Mouse (Mus musculus): ENCODE measurements around the gene Kcnk1.

Gene Kcnk1

DNA sequence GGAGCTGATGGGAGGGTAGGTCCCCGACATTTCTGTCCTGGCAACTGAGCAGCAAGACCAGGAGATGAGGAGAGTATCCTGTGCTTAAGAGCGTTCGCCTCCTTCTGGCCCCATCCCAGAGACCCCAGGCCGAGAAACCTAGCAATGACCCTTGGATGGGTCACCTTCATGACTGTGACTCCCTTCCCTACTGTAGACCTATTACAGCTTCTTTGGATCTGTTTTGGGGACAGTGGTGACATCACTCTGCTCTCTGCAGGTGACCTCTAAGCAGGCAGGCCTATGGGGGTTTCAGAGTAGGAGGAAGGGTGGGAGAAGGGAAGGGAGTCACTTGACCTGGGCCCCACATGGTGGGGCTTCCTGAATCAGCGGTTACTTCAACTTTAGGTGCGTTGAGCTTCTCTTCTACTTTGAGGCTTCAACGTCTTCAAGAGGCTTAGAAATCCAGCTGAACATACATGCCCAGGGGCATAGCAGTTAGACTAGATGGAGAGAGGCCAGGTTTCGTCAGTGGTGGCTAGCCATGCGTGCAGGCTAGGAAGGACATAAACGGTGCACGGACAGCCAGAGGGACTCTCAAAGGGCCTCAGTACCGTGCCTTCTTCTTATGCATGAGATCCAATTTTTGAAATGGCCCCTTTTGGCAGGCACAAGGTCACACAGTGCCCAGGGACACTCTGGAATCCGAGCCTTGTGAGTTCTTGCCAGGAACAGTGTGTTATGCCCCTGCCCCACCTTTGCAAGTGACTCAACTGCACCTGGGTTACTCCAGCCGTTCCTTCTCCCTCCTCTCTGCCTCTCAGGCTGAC lies 1.3 kb downstream of the Kcnk1 start:
- no peak for DNase-seq (ENCODE audit: extremely low spot score)

GRCm38 (mm10) chr8:125996980-125997379 lies 2.0 kb downstream of the Kcnk1 start:
- peak; percentile 11 for DNase-seq (ENCODE audit: extremely low spot score)

- DNase-seq (ENCODE audit: extremely low spot score), result no peak
Measured at GRCm38 (mm10) chr8:125997550-125997949, 2.6 kb downstream of the Kcnk1 start.

- DNase-seq (ENCODE audit: extremely low spot score), result no peak
Measured at GRCm38 (mm10) chr8:125999842-126000395, 4.9 kb downstream of the Kcnk1 start.

GRCm38 (mm10) chr8:126003546-126003945 lies 8.6 kb downstream of the Kcnk1 start:
- no peak for DNase-seq (ENCODE audit: extremely low spot score)

GRCm38 (mm10) chr8:126004953-126005352 lies 10.0 kb downstream of the Kcnk1 start:
- no peak for DNase-seq (ENCODE audit: extremely low spot score)

DNA sequence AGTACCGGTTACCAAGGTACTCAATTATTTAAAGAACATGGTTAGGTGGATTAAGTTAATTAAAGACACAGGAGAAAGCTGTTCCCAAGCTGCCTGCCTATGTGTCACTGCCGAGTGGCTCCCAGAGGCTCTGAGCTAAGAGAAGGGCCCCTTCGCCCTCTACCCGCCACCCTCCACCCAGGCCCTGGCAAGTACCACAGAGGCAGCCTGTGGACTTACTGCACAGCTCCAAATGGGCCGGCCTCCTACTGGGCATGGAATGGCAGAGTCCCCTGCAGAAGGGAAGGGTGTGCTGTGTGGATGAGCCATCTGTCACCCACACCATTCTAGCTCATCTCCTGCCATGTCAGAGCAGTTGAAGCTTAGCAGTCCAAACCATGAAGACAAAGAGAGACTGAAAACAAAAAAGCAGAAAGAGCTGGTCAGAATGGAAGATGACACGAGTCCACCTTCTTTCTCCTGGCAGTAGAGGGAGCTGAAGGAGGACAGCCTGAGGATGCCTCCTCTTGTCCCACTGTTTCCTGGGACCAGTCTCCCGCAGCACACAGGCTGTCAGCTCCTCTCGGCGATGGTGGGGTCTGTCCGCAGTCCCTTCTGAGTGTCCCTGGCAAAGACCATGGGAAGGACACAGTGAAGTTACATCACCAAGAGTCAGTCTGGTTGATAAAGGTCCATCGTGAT lies 11.5 kb downstream of the Kcnk1 start:
- DNase-seq (ENCODE audit: extremely low spot score), result no peak

DNA sequence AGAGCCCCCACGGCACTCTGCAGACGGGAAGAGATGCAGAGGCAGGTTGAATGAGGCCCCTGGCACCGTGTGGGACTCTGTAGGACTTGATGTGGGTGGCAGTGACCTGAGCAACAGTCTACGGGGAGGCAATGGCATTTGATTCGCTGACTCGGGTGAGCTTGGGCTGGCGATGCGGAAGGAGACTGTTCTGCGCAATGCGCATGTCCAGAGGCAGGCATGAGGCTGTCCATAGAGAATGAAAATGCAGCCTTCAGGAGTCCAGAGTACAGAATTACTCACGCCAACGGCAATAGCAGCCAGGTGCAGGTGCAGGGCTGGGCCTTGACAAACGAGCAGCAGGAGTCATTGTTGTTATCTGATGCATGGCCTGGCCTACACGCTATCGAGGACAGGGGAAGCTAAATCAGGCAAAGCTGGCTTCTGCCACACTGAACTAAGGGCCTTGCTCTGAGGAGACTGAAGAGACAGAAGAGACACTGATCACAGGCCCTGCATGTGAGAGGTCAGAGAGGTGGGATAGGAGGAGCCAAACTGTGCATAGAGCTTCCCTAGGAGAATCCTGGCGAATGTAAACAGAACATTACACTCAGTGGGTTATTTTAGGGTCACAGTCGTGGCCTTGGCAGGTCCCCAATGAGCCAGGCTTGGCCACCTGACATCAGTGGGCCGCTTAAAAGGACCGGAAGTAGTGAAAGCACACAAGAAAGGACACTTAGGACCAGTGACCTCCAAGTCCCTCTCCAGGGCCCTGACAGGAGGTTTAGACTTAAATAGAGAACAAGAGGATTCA lies 12.8 kb downstream of the Kcnk1 start:
- no peak for DNase-seq (ENCODE audit: extremely low spot score)

GRCm38 (mm10) chr8:126008945-126009344 lies 14.0 kb downstream of the Kcnk1 start:
- no peak for DNase-seq (ENCODE audit: extremely low spot score)

DNA sequence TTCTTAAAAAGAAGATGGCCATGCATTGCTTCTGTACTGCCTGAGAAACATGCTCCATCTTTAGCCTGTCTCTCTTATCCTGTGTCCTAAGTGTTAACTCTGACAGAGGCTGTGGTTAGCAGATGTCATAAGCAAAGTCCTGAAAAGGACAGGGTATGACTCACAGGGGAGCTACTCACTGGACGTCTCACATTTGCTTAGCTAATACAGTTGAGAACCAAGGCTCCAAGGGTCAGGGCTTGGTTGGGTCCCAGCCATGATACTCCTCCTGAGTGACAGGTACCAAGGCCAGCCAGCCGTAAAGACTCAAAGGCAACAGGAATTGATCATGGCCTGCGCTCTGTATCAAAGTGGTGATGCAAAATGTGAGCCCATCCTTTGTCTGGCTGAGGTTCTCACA lies 15.9 kb downstream of the Kcnk1 start:
- no peak for DNase-seq (ENCODE audit: extremely low spot score)

DNA sequence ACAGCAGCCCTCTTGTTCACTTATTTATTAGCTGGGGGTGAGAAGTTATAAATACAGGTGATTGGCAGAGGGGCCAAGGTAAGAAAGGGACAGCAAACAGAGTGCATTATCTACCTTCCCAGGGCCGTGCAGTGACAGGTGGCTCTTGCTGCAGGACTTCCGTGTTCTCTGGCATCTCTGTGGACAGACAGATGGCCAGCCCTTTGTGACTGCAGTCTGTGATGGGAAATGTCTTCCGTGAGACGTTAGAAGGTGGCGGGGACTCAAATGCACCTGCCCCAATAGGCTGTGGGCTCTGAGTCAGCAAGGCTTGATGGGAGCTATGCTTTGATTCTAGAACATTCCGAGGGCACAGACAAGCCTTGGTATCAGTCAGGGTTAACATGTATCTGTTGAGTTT lies 17.4 kb downstream of the Kcnk1 start:
- DNase-seq (ENCODE audit: extremely low spot score), result no peak

- DNase-seq (ENCODE audit: extremely low spot score), result no peak
Measured at GRCm38 (mm10) chr8:126013646-126014045, 18.7 kb downstream of the Kcnk1 start.

GRCm38 (mm10) chr8:126021932-126022331 lies 27.0 kb downstream of the Kcnk1 start:
- DNase-seq (ENCODE audit: extremely low spot score), result no peak

DNA sequence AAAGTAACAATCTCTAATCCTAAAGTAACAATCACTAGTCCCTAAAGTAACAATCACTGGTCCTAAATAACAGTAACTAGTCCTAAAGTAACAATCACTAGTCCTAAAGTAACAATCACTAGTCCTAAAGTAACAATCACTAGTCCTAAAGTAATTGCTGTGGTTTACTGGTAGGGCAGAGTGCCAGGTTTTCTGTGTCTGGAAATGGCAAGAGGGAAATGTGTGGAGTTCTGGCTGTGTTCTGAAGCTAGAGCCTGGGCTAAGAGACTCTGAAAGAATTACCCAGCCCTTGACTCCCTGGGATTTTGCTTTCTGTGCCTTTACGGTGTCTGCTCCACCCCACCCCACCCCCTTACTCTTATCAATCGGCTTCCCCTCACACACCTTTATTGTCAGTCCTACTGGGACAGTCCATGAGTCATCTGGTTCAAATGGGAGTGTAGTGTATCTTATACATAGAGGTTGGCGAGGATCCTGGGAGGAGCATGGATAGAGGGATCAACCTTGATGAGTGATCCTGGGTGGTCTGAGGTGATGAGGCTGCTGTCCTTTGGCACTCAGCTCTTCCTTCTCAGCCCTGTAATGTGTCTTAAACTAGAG lies 28.8 kb downstream of the Kcnk1 start:
- no peak for DNase-seq (ENCODE audit: extremely low spot score)

GRCm38 (mm10) chr8:126024891-126025290 lies 29.9 kb downstream of the Kcnk1 start:
- DNase-seq (ENCODE audit: extremely low spot score), result no peak

- DNase-seq (ENCODE audit: extremely low spot score), result no peak
Measured at GRCm38 (mm10) chr8:126026121-126026520, 31.2 kb downstream of the Kcnk1 start.

DNA sequence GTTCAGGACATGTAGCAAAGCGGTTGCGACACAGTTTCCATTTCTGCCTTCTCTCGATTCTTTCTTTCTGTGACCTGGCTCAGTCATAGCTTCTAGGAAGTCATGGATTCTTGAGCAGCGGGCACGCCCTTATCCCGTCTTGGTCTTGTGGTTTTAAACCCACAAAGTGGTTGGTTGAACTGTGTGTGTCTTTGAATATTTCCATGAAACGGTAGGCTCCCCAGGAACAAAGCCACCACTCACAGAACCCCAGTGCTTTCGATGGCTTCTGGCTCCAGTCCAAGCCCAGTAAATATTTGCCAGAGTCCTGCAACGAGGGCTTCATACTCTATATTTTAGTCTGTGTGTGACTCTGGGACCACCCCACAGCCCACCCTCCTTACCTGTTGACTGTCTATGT lies 31.6 kb downstream of the Kcnk1 start:
- no peak for DNase-seq (ENCODE audit: extremely low spot score)

DNA sequence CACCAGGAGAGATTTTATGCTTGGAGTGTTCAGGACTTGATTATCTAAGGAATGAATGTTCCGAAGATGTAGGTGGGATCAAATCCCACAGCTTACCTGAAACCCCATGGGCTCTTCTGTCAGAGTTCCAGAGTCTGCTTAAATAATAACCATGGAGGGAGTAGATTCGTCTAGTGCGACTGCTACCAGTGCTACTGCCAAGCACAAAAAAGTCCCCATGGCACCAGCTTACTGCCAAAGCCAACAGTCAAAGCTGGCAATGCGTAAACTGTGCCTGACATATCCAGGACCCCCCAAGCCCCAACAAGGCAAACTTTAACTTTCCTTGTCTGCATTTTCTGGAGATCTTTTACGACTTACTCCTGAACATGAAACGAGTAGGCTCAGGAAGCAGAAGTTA lies 32.5 kb downstream of the Kcnk1 start:
- DNase-seq (ENCODE audit: extremely low spot score), result no peak

- no peak for DNase-seq (ENCODE audit: extremely low spot score)
Measured at GRCm38 (mm10) chr8:126028941-126029340, 34.0 kb downstream of the Kcnk1 start.

GRCm38 (mm10) chr8:126032776-126033175 lies 37.8 kb downstream of the Kcnk1 start:
- no peak for DNase-seq (ENCODE audit: extremely low spot score)

DNA sequence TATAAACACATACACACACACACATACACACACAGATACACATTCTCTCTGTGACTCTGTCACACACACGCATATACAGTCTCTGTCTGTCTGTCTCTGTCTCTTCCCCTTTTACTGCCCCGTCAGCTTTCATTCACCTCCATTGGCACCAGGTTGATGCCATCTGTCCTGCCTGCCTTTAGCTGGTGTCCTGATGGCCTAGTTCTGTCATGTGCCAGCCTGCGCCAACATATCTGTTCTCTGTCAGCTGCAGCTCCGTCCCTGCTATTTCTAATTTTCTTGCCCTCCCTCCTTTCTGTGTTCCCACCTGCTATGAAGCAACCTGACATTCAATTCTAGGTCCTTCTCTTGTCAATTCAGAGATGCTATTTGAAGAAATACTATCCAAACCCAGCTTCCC lies 40.1 kb downstream of the Kcnk1 start:
- DNase-seq (ENCODE audit: extremely low spot score), result no peak

DNA sequence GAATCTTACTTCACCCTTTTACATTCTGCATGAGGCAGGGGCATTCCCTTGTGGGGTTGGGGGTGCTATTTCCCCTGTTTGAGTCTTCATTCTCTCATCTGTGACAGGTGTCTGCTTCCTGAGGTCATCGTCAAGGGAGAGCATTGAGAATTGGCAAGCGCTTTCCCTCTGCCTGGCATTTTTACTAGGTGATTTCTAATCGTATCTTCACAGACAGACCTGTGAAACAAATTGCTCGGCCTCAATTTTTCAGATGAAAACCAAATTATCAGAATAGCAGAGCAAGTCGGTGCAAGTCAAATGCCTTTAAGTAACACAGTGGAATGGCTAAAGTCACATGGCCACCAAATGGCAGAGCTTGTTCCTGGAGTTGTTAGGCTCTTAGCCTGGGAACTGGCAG lies 41.4 kb downstream of the Kcnk1 start:
- no peak for DNase-seq (ENCODE audit: extremely low spot score)

Data from embryo, embryonic 9.5 days (tissue).